Mouse (Mus musculus): ENCODE measurements at regions not wholly inside any gene's neighbourhood (a gene's known extent, or its start where the extent isn't known, plus 50 kb on each side); places are given as distances from the start of the nearest gene placed in this dataset.

DNA sequence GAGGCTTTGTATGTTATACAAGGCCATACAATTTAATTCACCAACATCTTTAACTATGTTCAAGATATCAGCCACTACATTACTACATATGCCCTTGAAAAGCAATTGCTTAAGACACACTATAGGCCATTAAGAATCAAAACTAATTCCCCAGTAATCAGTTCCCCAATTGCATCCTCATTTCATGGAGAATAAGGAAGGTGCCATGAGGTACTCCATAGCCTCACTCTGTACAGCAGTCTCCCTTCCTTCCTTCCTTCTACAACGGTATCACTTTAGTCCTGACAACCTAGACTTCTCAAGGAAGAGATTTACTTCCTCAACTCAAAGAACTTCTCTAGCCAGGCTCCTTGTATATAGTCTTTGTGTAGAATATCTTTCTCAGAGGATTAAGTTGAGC is 220.1 kb upstream of the Negr1 start:
- H3K27ac ChIP-seq (ENCODE audit: low read depth, low read length), result no peak overlapping the region
- H3K9ac ChIP-seq (ENCODE audit: low read depth, low read length), result no peak overlapping the region
- no peaks in the 10 kb centered on the region for H3K27me3 ChIP-seq (replicated peaks; ENCODE audit: control insufficient read depth, insufficient read depth, low read length)
- no peaks in the 10 kb centered on the region for H3K4me1 ChIP-seq (ENCODE audit: control insufficient read depth, insufficient read depth, low read depth, low read length)
- no peak for ATAC-seq
- no peaks in the 10 kb centered on the region for H3K36me3 ChIP-seq (ENCODE audit: control insufficient read depth, insufficient read depth, low read length)
- no peak overlapping the region for H3K4me3 ChIP-seq (ENCODE audit: low read length)
- H3K9me3 ChIP-seq (ENCODE audit: control insufficient read depth, low read length), result no peaks in the 10 kb centered on the region
- H3K4me2 ChIP-seq (ENCODE audit: low read length), result no peak overlapping the region
- WGBS, result 100% methylated on average over 1 of the region's 1 CpGs

DNA sequence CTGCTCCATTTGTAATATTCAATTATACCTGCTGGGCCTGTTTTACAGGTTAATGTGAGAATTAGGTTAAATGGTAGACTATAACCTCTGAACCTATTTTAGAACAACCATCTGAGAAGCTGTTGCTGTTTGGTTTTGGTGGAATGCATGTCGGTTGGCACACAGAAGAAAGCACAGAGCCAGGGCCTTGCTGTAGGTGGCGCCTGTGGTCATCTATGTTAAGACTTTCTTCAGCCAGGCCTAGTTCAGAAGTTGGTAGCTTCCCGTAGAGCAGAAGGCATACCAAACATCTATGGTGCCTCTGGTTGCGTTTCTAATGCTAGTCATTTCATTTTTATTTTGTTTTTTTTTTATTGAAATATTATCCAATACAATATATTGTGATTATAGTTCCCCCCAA is 209.9 kb upstream of the Negr1 start:
- Histone ChIP-seq H3K27me3 (replicated peaks; ENCODE audit: control insufficient read depth, insufficient read depth, low read length) (no peaks in the 10 kb centered on the region), H3K36me3 (ENCODE audit: control insufficient read depth, insufficient read depth, low read length) (no peaks in the 10 kb centered on the region), H3K4me3 (ENCODE audit: low read length) (no peak overlapping the region), H3K4me2 (ENCODE audit: low read length) (no peak overlapping the region), H3K9me3 (ENCODE audit: control insufficient read depth, low read length) (no peaks in the 10 kb centered on the region), H3K9ac (ENCODE audit: low read depth, low read length) (no peak overlapping the region), H3K4me1 (ENCODE audit: control insufficient read depth, insufficient read depth, low read depth, low read length) (no peaks in the 10 kb centered on the region), H3K27ac (ENCODE audit: low read depth, low read length) (no peak overlapping the region)
- ATAC-seq, result no peak
- 58% methylated on average over 4 of the region's 4 CpGs for WGBS

DNA sequence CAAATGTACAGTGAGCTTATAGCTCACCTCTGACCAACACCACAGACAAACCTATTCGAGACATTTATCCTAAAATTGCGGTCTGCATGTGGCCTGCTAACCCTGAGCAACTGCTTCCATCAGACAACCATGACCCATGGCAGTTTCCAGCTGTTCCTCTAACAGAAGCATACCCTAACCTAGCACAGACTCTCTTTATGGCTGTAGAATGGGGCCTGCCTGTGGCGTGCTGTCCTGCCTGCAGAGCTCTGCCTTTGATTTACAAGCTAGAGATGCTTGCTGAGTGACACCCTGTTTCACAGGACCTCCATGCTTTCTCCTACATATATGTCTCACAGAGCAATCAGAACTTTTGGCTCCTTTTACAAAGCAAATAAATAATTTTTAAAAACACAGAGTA is 208.2 kb upstream of the Negr1 start:
- Histone ChIP-seq H3K36me3 (ENCODE audit: control insufficient read depth, insufficient read depth, low read length) (no peaks in the 10 kb centered on the region), H3K4me3 (ENCODE audit: low read length) (no peak overlapping the region), H3K27me3 (replicated peaks; ENCODE audit: control insufficient read depth, insufficient read depth, low read length) (no peaks in the 10 kb centered on the region), H3K4me2 (ENCODE audit: low read length) (no peak overlapping the region), H3K9ac (ENCODE audit: low read depth, low read length) (no peak overlapping the region), H3K27ac (ENCODE audit: low read depth, low read length) (no peak overlapping the region), H3K9me3 (ENCODE audit: control insufficient read depth, low read length) (no peaks in the 10 kb centered on the region), H3K4me1 (ENCODE audit: control insufficient read depth, insufficient read depth, low read depth, low read length) (no peaks in the 10 kb centered on the region)
- ATAC-seq, result no peak
- WGBS, result 59% methylated on average over 3 of the region's 3 CpGs

DNA sequence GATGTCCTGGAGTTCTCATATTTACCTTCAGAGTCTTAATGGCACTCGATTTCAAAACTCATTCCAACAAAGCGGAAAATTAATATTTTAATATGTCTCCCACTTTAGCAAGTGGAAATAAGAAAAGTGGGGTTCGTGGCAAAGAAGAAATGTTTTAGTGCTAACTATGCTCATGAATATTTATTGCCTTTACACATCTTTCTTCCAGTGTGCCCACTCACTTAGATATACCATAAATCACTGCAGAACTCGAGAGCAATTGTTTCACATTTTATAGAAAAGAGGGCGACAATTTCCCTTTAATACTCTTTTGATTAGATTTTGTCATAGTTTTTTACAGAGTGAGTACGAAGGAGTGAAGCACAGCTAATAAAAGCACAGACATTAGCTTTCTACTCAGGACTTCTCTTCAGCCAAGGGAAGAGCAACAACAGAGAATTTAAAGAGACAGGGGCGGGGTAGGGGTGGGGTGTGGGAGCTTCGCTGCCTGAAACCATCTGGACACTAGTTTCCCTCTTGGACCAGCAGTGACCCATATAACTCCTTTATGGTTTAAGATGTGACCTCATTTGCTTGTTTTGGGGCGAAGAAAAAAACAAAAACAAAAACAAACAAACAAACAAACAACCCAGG is 207.6 kb upstream of the Negr1 start:
- H3K4me3 ChIP-seq (ENCODE audit: low read length), result no peak overlapping the region
- H3K9me3 ChIP-seq (ENCODE audit: control insufficient read depth, low read length), result no peaks in the 10 kb centered on the region
- H3K27ac ChIP-seq (ENCODE audit: low read depth, low read length), result no peak overlapping the region
- no peaks in the 10 kb centered on the region for H3K27me3 ChIP-seq (replicated peaks; ENCODE audit: control insufficient read depth, insufficient read depth, low read length)
- 53% methylated on average over 9 of the region's 9 CpGs for WGBS
- H3K36me3 ChIP-seq (ENCODE audit: control insufficient read depth, insufficient read depth, low read length), result no peaks in the 10 kb centered on the region
- ATAC-seq, result no peak
- no peaks in the 10 kb centered on the region for H3K4me1 ChIP-seq (ENCODE audit: control insufficient read depth, insufficient read depth, low read depth, low read length)
- no peak overlapping the region for H3K4me2 ChIP-seq (ENCODE audit: low read length)
- H3K9ac ChIP-seq (ENCODE audit: low read depth, low read length), result no peak overlapping the region; the same call in 1 of the 2 replicates

DNA sequence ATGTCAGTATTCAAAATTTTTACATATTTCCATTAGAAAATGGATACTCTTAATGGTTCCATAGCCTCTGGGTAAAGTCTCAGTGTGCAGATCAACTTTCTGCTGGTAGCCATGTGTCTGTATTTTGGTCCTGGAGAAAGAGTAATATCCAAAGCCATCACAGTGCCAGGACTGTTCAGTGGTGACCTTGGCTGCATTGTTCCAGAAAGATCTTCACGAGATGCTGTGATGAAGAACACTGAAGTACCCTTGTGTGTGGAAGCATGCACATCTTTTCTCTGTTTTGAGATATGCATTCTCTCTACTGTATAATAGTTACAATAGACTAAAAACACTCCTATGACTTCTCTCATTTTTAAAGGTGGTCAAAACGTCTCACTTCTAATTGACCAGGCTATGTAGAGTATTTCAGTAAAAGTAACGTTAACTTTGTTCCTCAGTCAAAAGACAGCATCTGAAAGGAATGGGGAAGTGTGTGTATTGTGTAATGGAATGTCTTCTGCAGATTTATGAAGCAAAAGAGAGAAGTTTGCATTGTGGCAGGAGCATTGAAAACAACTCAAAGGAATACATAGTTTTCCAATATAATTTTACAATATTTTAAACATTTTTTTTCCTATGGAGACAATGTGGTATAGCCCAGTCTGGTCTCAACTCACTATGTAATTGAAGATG is 192.8 kb upstream of the Negr1 start:
- no peaks in the 10 kb centered on the region for H3K27me3 ChIP-seq (replicated peaks; ENCODE audit: control insufficient read depth, insufficient read depth, low read length)
- 71% methylated on average over 3 of the region's 3 CpGs for WGBS
- H3K4me3 ChIP-seq (ENCODE audit: low read length), result no peak overlapping the region
- no peaks in the 10 kb centered on the region for H3K4me1 ChIP-seq (ENCODE audit: control insufficient read depth, insufficient read depth, low read depth, low read length)
- H3K9ac ChIP-seq (ENCODE audit: low read depth, low read length), result no peak overlapping the region
- no peaks in the 10 kb centered on the region for H3K36me3 ChIP-seq (ENCODE audit: control insufficient read depth, insufficient read depth, low read length)
- H3K27ac ChIP-seq (ENCODE audit: low read depth, low read length), result no peak overlapping the region
- H3K4me2 ChIP-seq (ENCODE audit: low read length), result no peak overlapping the region
- ATAC-seq, result no peak
- no peaks in the 10 kb centered on the region for H3K9me3 ChIP-seq (ENCODE audit: control insufficient read depth, low read length)

DNA sequence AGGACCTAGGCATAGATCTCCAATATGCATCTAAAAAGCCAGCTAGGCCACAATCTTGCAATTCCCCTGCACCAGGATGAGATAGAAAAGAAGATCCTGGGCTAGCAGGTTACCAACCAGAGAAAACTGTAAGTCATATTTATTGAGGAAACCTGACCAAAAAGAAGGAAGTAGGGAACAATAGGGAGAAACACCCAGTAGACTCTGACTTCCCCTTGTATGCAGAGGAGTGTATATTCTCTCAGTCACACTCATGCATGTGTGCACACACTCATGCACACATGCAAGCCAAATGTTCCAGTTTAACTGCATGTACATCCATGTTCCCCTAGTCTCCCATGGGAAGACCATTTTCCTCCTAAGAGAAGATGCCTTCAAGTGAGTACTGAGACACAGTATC is 184.9 kb upstream of the Negr1 start:
- Histone ChIP-seq H3K36me3 (ENCODE audit: control insufficient read depth, insufficient read depth, low read length) (no peaks in the 10 kb centered on the region), H3K4me3 (ENCODE audit: low read length) (no peak overlapping the region), H3K27ac (ENCODE audit: low read depth, low read length) (no peak overlapping the region), H3K4me1 (ENCODE audit: control insufficient read depth, insufficient read depth, low read depth, low read length) (no peaks in the 10 kb centered on the region), H3K9ac (ENCODE audit: low read depth, low read length) (no peak overlapping the region), H3K27me3 (replicated peaks; ENCODE audit: control insufficient read depth, insufficient read depth, low read length) (no peaks in the 10 kb centered on the region), H3K9me3 (ENCODE audit: control insufficient read depth, low read length) (no peaks in the 10 kb centered on the region), H3K4me2 (ENCODE audit: low read length) (no peak overlapping the region)
- no peak for ATAC-seq

DNA sequence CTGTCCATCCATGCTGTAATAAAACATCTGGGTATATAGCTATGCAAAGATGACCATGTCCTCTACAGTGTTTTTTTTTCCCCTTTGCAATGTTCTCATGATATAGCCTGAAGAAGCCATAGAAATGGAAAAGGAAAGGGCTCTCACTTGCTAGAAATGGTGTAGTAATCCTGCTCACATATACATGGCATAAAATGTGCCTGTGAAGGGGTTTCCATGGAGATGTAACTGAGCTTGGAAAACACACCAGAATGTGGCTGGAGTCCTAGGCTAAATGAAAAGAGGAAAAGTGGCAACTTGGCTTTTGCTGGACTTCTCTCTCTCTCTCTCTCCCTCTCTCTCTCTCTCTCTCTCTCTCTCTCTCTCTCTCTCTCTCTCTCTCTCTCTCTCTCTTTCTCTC is 178.7 kb upstream of the Negr1 start:
- H3K27ac ChIP-seq (ENCODE audit: low read depth, low read length), result no peak overlapping the region
- no peak for ATAC-seq
- H3K9ac ChIP-seq (ENCODE audit: low read depth, low read length), result no peak overlapping the region
- no peak overlapping the region for H3K4me2 ChIP-seq (ENCODE audit: low read length)
- no peaks in the 10 kb centered on the region for H3K9me3 ChIP-seq (ENCODE audit: control insufficient read depth, low read length)
- no peaks in the 10 kb centered on the region for H3K4me1 ChIP-seq (ENCODE audit: control insufficient read depth, insufficient read depth, low read depth, low read length)
- H3K4me3 ChIP-seq (ENCODE audit: low read length), result no peak overlapping the region
- H3K36me3 ChIP-seq (ENCODE audit: control insufficient read depth, insufficient read depth, low read length), result no peaks in the 10 kb centered on the region
- H3K27me3 ChIP-seq (replicated peaks; ENCODE audit: control insufficient read depth, insufficient read depth, low read length), result no peaks in the 10 kb centered on the region

DNA sequence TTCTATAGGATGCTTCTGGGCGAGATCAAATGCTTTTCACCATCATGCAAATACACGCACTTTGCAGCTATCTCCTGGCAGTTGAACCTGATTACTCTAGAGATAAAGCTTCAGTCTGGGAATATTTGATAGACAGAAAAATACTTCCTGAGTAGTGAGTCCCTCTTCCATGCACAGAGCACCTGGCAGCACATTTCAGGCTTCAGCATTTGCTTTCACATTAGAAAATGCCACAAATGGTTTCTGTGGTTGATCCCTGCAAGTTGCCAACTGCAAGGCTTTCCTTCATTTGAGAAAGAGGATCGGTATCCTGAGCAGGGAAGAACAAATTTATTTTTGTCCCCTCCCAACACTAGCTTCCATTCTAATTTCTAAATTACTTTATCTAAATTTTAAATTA is 155.5 kb upstream of the Negr1 start:
- no peaks in the 10 kb centered on the region for H3K4me1 ChIP-seq (ENCODE audit: control insufficient read depth, insufficient read depth, low read depth, low read length)
- H3K9me3 ChIP-seq (ENCODE audit: control insufficient read depth, low read length), result no peaks in the 10 kb centered on the region
- 92% methylated on average over 3 of the region's 3 CpGs for WGBS
- H3K4me2 ChIP-seq (ENCODE audit: low read length), result no peak overlapping the region
- ATAC-seq, result no peak
- no peak overlapping the region for H3K4me3 ChIP-seq (ENCODE audit: low read length)
- H3K36me3 ChIP-seq (ENCODE audit: control insufficient read depth, insufficient read depth, low read length), result no peaks in the 10 kb centered on the region
- H3K27ac ChIP-seq (ENCODE audit: low read depth, low read length), result no peak overlapping the region
- H3K9ac ChIP-seq (ENCODE audit: low read depth, low read length), result no peak overlapping the region
- H3K27me3 ChIP-seq (replicated peaks; ENCODE audit: control insufficient read depth, insufficient read depth, low read length), result no peaks in the 10 kb centered on the region

DNA sequence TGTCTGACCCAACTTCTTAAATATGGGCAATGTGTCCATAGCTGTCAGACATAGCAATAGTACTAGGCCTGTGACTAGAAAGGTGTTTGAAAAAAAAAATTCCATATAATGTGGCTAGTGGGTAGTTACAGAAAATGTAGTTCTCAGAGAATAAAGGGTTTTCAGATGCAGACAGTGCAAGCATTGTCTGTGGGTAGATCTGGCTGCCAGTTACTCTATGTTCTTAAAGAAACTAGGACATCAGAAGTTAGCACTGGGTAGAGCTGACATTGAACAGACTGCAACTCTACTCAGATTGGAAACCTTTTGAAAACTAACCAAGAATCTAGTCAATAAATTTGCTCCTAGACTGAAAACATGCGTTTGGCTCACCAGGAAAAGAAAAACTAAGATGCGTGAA is 154.5 kb upstream of the Negr1 start:
- Histone ChIP-seq H3K9me3 (ENCODE audit: control insufficient read depth, low read length) (no peaks in the 10 kb centered on the region), H3K4me3 (ENCODE audit: low read length) (no peak overlapping the region), H3K27ac (ENCODE audit: low read depth, low read length) (no peak overlapping the region), H3K36me3 (ENCODE audit: control insufficient read depth, insufficient read depth, low read length) (no peaks in the 10 kb centered on the region), H3K4me1 (ENCODE audit: control insufficient read depth, insufficient read depth, low read depth, low read length) (no peaks in the 10 kb centered on the region), H3K9ac (ENCODE audit: low read depth, low read length) (no peak overlapping the region), H3K4me2 (ENCODE audit: low read length) (no peak overlapping the region), H3K27me3 (replicated peaks; ENCODE audit: control insufficient read depth, insufficient read depth, low read length) (no peaks in the 10 kb centered on the region)
- WGBS, result 88% methylated on average over 2 of the region's 2 CpGs
- no peak for ATAC-seq

Measured in hindbrain, embryonic 16.5 days (tissue).